Mouse (Mus musculus) fat pad, adult 2 months (tissue): ENCODE data around the gene Qdpr.

Experiments
- DNase-seq: peaks from one replicate; pipeline ENCODE4 v3.0.0-alpha.2; 2011; ENCODE audit warnings: low read depth, low spot score; ENCODE audit errors: extremely low read depth

Gene Qdpr

DNA sequence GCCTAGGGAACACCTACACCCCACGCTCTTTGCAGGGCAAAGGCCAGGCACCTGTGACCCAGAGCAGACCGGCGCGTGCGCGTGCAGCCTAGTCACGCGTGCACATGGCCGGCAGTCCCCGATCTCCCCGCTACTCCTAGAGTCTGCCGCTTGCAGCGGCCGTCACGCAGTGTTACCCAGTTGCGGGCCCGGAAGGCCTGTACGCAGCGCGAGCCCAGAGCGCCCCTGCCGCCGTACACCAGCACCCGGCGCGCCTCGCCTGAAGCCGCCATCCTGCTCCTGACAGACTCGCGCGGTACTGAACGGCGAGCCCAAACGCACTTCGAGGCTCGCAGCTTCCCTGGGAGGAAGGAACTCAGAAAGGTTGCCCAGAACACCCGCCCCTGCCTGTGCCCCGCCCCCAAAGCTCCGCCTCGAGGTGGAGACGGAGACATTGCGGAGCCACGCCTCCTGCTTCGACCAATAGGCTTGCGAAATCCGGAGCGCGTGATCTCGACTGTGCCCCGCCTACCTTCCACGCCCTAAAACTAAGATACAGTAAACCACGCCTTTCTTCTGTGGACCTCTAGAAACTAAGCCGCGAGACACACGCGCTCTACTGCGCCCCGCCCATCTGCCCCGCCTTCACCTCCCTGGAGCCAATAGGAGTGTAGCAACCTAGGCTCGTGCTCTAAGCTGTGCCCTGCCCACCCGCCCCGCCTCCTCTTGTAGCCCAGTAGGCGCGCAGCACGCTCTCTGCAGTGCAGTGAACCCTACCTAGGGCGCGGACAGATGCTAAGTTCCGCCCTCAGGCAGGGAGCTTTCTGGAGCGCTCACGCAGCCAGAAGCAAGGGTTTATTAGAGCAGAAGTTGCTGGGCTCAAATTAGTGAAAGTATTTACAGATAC lies at the start of gene Qdpr:
Gene Qdpr, minus strand, starts transcription at position 406 of the 886 bp plus-strand sequence.
- DNase-seq: peak; percentile 92

DNA sequence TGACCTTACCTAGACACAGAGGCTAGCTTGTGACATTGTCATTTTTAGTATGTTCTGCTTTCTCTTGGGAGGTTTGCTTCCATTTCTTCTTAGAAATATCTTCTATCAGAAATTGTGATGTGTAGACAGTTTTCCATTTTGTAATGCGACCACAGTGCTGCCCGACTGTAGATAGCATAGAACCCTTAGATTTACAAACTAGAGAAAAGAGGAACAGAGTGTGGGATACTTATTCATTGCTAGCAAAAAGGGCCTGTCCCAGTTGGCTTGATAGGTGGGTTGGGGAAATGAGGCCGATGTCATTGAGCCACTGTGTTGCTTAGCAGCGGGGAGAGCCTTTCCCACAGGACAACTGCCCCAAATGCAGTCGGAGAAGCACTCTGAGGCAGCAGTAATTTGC lies 47.5 kb upstream of the Qdpr start:
- DNase-seq: no peak

DNA sequence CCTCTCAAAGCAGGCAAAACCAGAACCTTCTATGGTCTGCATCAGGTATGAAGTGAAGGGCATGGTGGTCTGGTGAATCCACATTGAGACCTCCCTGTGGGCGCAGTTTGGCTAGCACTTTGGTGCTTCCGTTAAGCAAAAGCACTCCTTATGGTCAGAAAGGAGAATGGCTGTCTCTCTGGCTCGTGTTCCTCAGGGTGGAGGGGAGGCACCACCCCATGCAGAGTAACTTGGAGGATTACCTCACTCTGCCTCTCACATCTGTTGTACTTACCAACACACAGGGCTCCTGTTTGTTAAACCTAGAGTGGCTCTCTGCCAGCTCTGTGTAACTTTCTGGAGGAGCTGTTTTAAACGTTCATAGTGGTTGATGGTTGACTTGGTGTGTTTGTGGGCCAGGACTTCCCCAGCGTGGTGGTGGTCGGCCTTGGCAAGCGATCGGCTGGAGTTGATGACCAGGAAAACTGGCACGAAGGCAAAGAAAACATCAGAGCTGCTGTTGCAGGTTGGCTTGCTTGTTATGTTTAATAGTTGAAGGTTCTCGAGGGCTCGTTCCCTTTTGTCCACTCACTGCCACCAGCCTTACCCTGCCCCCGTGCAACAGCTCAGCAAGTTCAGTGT lies 47.0 kb upstream of the Qdpr start:
- no peak for DNase-seq

DNA sequence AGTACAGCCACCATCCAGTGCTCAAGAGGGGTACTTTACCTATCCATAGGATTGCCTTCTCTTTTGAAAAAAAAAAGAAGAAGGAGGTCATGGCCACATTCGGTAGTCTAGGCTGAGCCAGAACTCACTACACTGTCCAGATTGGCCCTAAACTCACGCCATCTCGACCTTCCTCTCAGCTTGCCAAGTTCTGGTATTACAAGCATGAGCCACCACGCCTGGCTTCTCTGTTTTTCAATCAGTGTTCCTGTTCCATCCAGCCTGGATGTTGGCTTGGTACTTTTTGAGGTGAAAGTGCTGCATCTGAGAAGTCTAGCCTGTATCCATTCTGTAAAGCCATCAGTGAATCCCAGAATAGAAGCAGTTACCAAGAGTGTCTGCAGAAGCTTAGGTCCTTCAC lies 46.4 kb upstream of the Qdpr start:
- no peak for DNase-seq

GRCm38 (mm10) chr5:45496042-45496441 lies 46.0 kb upstream of the Qdpr start:
- no peak for DNase-seq

DNA sequence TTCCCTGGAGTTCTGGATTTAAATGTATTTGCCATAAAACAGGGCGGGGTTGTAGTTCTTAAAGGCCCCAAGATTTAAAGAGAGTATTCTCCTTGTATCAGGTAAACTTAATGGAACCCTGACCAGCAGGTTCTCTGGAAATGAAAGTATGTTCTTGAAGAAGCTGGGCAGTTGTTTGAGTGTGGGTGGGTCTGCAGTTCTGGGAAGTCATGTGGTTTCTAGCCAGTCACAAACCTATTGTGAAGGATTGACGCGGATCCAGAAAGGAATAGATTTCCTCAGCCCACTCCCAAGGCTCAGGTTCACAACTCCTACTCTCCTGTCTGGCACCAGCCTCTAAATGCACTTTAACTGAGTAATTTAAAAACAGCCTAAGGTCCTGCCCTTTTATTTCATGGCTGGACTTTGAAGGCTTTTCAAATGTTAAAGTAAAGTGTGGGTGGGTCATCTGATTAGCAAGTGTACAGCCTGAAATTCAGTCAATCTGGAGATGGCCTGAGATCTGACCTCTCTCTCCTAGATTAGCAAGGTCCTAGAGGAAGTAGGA lies 45.5 kb upstream of the Qdpr start:
- DNase-seq: peak; percentile 74

- DNase-seq: no peak
These were observed 44.2 kb upstream of the Qdpr start for GRCm38 (mm10) chr5:45494093-45494755.

GRCm38 (mm10) chr5:45493191-45494092 lies 43.4 kb upstream of the Qdpr start, which contains the start of gene Lap3:
Gene Lap3, plus strand, starts transcription at chr5:45493374.
- DNase-seq: no peak

- DNase-seq: no peak
These were observed 41.7 kb upstream of the Qdpr start for GRCm38 (mm10) chr5:45491776-45492175.

- peak; percentile 95 for DNase-seq
These were observed 33.6 kb upstream of the Qdpr start for GRCm38 (mm10) chr5:45483654-45484053.

- no peak for DNase-seq
These were observed 32.6 kb upstream of the Qdpr start for GRCm38 (mm10) chr5:45482607-45483006.

DNA sequence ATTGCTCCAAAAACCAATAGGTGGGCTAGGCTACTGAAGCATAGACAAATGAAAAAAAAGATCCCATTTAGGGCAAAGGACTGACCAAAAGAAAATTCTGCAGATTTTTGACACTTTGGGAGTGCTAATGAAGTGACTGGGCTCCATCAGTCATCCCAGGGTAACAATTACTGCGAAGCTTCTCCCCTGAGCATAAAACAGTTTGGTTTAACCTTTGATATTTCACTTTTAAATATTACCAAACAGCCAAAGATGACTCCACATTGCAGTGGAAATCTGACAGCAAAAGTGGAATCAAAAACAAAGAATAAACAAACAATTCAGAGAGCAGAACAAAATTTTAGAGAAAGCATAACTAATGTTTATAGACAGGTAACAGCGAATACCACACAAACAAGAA lies 31.1 kb upstream of the Qdpr start:
- DNase-seq: no peak

- DNase-seq: no peak
These were observed 30.0 kb upstream of the Qdpr start for GRCm38 (mm10) chr5:45480066-45480465.

DNA sequence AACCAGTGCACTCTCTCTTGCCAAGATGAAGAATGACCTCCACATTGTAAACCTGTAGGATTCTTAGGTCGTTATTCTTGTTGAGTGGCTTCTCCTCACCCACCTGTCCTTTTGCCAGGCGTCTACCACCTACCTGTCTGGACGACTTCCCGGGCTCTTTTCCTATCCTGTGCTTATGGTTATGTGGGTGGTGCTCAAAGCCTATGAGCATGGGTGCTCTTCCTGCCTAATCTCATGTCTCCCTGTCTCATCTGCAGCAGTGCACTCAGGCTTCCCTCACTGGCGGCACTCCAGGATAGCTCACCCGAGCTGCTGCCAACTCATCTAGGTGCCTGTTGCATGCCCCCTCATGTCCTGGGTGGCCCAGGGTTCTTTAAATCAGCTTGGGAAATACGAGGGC lies 27.6 kb upstream of the Qdpr start:
- peak; percentile 98 for DNase-seq

DNA sequence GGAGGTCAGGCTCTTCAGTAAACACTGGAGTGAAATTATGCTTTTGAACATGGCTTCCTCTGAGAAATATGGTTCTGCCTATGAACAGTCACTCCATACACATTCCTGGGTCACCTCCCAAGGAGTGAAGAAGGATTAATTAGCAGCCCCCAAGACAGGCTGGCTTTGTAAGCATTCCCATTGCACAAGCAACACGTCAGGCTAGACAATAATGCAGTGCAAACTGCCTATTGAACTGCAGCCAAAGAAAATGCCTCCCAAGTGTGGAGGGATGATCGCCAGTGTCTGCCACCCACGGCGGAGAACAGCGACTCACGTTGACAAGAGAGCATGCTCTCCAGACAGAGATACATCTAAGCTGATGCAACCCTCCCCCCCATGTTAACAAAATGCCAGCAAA lies 26.3 kb upstream of the Qdpr start:
- DNase-seq: peak; percentile 74

GRCm38 (mm10) chr5:45475771-45476170 lies 25.7 kb upstream of the Qdpr start:
- no peak for DNase-seq

DNA sequence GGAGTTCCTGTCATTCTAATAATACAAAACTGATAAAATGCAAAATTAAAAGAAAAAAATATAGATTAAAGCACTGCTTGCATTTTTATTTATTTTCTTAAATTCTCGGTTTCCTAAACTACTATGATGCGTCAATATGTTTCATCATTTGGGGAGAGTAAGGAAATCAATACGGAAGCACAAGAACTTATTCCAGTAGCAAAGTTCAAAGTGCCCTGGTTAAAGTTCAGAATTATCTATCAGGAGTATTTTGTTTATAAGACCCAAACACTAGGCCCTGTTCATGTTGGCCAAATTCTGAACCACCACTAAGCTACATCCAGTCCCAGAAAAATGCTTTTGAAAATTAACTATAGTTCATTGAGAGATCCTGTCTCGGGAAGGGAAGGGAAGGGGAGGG lies 24.7 kb upstream of the Qdpr start:
- no peak for DNase-seq

- DNase-seq: no peak
These were observed 24.2 kb upstream of the Qdpr start for GRCm38 (mm10) chr5:45474215-45474614.

- DNase-seq: no peak
These were observed 23.5 kb upstream of the Qdpr start for GRCm38 (mm10) chr5:45473521-45473920.

GRCm38 (mm10) chr5:45472880-45473450 lies 22.9 kb upstream of the Qdpr start:
- DNase-seq: no peak
